ENCODE assay signal across 17 mouse cellular contexts in genomic region chr15:89605822-89606570, GRCm38 (mm10). TPM values are rescaled to one million over a fixed set of nuclear protein-coding genes. Genes with fewer than 3 reads are reported as not detected.
DNase-seq lines count a peak whose midpoint lies in the region; TF ChIP-seq lines count a peak whose summit lies in the region.
"Had no signal": no experiment of that assay in that cellular context is flagged by ENCODE, and none has a peak within 500 bp of the region (broad histone marks: within the 10 kb centered on the region; RNA-seq: fewer than 3 reads in every experiment).

No protein-coding gene starts in this region.

- H3K4me3 ChIP-seq in layer of hippocampus, adult 2 months, result no peak overlapping the region
- H3K4me3 ChIP-seq: heart, embryonic 15.5 days; limb, embryonic 13.5 days had no signal

- TF ChIP-seq CTCF in layer of hippocampus, adult 2 months (conservative IDR thresholded peaks at IDR 0.05), result peak; percentile 69

- H3K27ac ChIP-seq in layer of hippocampus, adult 2 months, result no peak overlapping the region
- H3K27ac ChIP-seq: heart, embryonic 15.5 days; limb, embryonic 13.5 days had no signal

- peak; percentile 37 to 43 for DNase-seq in cerebellum, postnatal 14 days
- DNase-seq in cerebellum, adult 9-10 months, result no peak
- no peak for DNase-seq in layer of hippocampus, adult 2 months (ENCODE audit: low spot score in 2 of 2)
- no peak for DNase-seq in layer of hippocampus, adult 9-11 months
- DNase-seq in 3T3-L1 (ENCODE audit: low read depth, low spot score) (peak; percentile 21), R1 (ENCODE audit: low read depth, low spot score) (peak; percentile 38)
- no peak for DNase-seq in right cerebral cortex, adult 2 months (ENCODE audit: low spot score in 2 of 2)
- no peak for DNase-seq in adrenal gland, adult (ENCODE audit: inconsistent age in 2 of 2, low spot score in 1 of 2)
- DNase-seq: adrenal gland, postnatal 14 days; B cell, adult 2 months; gastrocnemius, postnatal 25 days; layer of hippocampus, postnatal 36 days; right cerebral cortex, postnatal 25 days; thymus, postnatal 25 days had no signal

RNA-seq across cellular contexts. Expression of gene Rabl2, which starts 14.3 kb away (rescaled TPM):
- total RNA-seq in layer of hippocampus, adult 2 months (2021), result 10 to 100 TPM; 29.6 to 29.9 TPM

RNA-seq across cellular contexts. Expression of gene Acr, which starts 37.9 kb away (rescaled TPM):
- total RNA-seq in layer of hippocampus, adult 2 months (2021), result 1 to 10 TPM in 1 of 2 experiments, under 1 TPM in 1; 0.92 to 1.3 TPM
- total RNA-seq: neutrophil, adult 5-6 weeks had no signal

Comparison
In these comparisons a context has a peak if more than half of its experiments do, and no peak if none do; other contexts are left out.
1. DNase-seq: peak in cerebellum, postnatal 14 days (2 of 2), 3T3-L1 (single experiment) and R1 (single experiment); none in cerebellum, adult 9-10 months (single experiment), layer of hippocampus, adult 2 months (0 of 2), layer of hippocampus, adult 9-11 months (single experiment), right cerebral cortex, adult 2 months (0 of 2) and adrenal gland, adult (0 of 2).